Mouse (Mus musculus) naive thymus-derived CD4-positive, alpha-beta T cell, adult 5 months (primary cell): Measurements from ENCODE around the gene Trpt1. TPM values are rescaled to one million over a fixed set of nuclear protein-coding genes. Genes with fewer than 3 reads are reported as not detected.

ENCODE experiments used
- polyA plus RNA-seq: library from polyadenylated mRNA; unstranded; fragments of 100-300 nt; shearing (Covaris generic); gene quantifications from one replicate; pipeline ENCODE4 v1.2.1, GENCODE M21; 2017

Trpt1 gene
- 4.1 TPM for polyA plus RNA-seq

DNA sequence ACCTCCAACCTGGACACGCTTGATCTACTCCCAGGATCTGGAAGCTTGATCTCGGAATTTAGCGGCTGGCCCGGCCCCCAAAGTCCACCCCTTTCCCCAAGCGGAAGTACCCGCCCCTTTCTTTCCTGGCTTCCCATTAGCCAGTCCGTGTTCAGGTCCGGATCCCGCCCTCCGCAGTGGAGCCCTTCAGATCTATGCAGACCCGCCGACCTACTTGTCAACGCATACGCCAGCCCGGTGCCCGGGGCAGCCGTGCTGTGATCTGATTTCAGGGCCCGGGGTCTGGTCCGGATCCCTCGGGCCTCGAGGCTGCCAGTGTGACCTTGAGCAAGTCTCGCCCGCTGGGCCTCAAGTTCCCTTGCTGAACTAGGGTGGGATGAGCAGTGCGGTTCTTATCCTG is at the start of gene Trpt1, which contains the start of gene Nudt22:
Gene Trpt1 (plus strand): TSS at position 126 of the 400 bp plus-strand sequence.
Gene Nudt22 (minus strand): TSS at position 112 of the 400 bp plus-strand sequence.

GRCm38 (mm10) chr19:6974211-6975205 is 21.4 kb upstream of the Trpt1 start, which contains the start of gene Ppp1r14b:
Gene Ppp1r14b (plus strand): TSS chr19:6974968.

DNA sequence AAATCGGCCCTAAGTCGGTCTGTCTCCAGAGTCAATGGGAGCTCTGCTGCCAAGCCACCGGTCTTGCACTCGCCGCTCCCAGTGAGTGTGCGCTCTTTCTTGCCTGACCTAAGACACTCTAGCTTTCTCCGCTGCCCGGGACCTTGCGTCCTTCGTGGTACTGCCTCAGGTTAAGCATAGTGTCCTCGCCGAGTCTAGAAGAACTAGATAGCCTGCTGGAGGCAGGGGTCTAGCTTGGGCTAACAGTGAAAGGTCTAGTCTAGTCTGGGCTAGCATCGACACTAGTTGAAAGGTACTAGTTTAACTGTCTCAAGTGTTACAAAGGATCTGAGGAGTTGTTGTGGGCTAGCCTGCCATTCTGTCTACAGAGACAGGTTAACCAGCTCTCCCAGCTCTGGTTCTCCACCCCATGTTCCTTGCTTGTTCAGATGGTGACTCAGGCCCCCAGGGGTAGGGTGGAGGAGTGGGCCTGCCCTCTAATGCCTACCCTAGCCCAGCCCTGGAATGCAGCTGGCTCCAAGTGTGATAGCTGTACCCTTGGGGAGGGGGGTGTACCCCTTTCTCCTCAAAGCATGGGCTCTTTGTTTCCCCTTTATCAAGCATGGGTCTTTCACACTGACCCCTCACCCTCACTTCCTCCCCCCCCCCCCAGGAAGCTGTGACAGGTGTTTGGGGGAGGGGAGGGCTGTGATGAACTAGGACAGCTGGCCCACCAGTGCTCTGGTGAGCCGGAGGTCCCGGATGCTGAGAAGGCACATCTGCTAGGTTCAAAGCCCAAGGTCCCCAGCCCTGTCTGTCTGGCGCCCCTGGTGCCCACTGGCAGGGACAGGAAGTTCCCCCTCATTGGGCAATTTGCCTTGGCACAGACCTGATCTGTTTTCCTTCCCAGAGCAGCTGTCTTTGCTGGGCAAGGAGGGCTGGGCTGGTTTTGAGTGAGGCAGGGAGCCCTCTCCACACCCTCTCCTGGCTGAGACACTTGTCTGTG is 20.1 kb upstream of the Trpt1 start, which contains the start of gene Plcb3:
Gene Plcb3 (minus strand): TSS at position 934 of the 985 bp plus-strand sequence.

DNA sequence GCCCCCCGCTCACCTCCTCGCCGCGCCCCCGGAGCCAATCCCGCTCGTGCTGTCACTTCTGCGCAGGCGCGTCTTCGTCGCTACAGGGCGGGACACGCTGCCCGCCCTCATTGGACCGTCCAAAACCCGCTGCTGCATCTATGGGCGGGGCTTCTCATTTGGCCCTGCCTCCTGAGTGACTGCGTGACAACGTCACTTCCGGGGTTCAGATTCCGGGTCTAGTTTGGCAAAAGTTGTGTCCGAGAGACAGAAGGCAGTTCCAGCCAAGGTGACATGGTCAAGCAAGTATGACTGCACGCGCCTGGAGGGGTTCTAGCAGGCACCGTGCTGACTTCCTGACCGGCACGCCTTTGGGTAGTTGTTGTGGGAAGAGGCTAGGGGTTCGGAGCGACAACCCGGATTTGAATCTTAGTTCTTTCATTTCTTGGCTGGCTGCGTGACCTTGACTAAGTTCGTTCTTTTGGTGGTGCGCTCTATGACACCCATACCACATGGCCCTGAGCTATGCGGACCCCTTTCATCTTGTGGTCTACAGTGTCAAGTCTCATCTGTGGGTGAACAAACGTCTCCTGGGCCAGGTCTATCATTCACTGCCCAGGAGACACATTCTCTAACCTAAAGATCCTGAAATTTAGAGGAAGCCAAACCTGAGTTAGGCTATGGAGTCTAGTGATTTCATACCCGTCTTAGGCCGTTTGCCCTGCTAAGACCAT is 15.4 kb upstream of the Trpt1 start, which contains the start of gene Fkbp2:
Gene Fkbp2 (minus strand): TSS at position 121 of the 713 bp plus-strand sequence.

DNA sequence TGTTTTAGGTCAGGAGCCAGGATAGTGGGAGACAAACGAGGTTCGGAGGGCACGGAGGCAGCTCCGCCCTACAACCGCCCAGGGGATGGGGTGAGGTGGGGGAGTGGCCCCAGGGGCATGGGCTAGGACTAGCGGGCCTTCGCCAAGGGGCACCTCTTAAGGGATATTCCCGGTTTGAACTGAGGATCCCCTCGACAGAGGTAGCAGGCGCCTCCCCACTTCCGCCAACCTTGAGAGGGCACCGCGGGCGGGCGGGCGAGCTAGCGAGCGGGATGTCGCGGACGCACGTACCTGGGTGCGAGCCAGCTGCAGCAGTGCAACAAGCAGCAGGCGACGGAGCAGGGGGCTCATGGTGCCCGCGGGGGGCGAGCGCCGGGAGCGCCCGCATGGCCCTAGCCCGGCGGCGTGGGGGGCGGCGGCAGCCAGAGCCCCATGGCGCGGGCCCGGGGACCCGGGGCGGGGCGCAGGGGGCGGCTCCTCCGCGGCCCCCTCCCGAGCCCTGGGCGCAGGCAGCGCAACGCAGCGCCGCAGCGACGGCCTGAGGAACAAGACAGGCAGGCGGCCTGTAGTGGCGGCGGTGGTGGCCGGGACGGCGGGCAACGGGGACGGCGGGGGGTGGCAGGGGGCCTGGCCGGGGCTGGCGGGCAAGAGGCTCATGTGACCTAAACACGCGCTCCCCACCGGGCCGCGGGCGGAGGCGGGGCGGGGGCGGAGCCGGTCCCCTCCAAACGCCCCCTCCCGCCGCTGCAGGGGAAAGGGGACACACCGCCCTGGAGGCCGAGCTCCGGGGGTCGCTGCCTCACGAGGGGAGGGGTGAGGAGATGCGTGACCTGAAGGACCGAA is 8.6 kb upstream of the Trpt1 start, which contains the start of gene Vegfb:
Gene Vegfb (minus strand): TSS at position 591 of the 843 bp plus-strand sequence.

GRCm38 (mm10) chr19:6992011-6992858 is 3.7 kb upstream of the Trpt1 start, which contains the start of gene Dnajc4:
Gene Dnajc4 (minus strand): TSS chr19:6992572.

DNA sequence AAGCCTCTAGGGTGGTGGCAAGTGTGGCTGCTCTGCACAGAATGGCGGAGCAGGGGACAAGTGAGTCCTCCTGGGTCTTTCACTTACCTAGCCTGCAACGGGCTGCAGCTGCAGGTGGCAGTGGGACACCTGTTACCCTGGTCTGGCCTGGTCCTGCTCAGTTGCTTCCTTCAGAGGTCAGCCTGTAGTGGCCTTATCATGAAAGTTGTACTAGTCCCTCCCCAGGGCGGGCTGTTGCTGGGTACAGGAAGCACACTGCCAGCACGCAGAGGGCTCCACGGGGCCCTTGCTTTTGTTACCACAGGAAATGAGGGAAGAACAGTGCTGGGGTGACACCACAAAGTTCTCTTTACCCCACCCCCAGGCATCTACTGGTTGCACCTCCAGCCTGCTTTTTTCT is 23.3 kb downstream of the Trpt1 start, which contains the start of gene Fermt3:
Gene Fermt3 (minus strand): TSS at position 279 of the 400 bp plus-strand sequence.

DNA sequence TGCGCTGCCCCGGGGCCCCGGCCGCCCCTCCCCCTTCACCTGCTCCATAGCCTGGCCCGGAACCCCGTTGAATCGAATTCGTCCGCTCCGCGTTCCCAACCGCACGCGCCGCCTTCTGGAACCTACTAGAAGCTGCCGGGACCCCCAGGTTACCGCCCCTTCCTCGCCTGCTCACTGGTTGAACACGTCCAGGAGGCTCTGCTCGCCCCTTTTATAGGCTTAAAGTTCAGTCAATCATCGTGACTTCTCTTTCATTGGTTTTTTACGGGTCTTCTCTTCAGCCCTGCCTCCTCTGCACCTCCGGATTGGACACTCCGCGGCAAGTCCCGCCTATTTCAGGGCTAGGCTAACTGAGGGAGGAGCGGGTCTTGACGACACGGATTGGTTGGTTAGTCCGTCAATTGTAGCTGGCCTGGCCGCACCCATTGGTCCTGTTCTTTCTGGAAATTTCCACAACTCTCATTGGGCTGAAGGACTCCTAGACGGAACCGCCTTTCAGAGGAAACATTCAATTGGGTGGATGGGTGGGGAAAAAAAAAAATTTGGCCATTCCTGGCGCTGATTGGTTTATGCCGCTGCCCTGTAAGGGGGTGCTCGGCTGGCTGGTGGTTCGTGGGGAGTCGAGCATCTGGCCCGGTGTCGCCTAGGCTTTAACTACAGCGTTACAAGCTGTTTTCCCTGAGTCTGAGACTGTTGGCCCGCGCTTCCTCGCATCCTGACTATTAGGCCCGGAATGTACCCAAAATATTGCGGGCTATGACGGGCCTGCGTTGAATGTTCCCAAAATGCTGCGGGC is 44.1 kb downstream of the Trpt1 start, which contains the start of gene Stip1:
Gene Stip1 (minus strand): TSS at position 127 of the 796 bp plus-strand sequence.

Other genes with a start within 250 kb of the Trpt1 start
- gene Rps6ka4, start 155.5 kb upstream of the Trpt1 start, polyA plus RNA-seq: 27.2 TPM
- gene Ccdc88b, start 137.9 kb upstream of the Trpt1 start, polyA plus RNA-seq: 50.5 TPM
- 163 TPM for gene Trmt112, start 86.4 kb upstream of the Trpt1 start, polyA plus RNA-seq
- 141 TPM for gene Prdx5, start 86.0 kb upstream of the Trpt1 start, polyA plus RNA-seq
- 16.7 TPM for gene Esrra, start 74.3 kb upstream of the Trpt1 start, polyA plus RNA-seq
- not detected for gene Catsperz, start 70.8 kb upstream of the Trpt1 start, polyA plus RNA-seq
- not detected for gene Kcnk4, start 61.6 kb upstream of the Trpt1 start, polyA plus RNA-seq
- gene Bad, start 54.3 kb upstream of the Trpt1 start, polyA plus RNA-seq: 11.2 TPM
- 6.3 TPM for gene Gpr137, start 53.7 kb upstream of the Trpt1 start, polyA plus RNA-seq
- gene Ppp1r14b, start 21.2 kb upstream of the Trpt1 start, polyA plus RNA-seq: 131 TPM
- gene Plcb3, start 19.7 kb upstream of the Trpt1 start, polyA plus RNA-seq: 8.5 TPM
- 18.6 TPM for gene Fkbp2, start 15.6 kb upstream of the Trpt1 start, polyA plus RNA-seq
- 6.1 TPM for gene Vegfb, start 8.5 kb upstream of the Trpt1 start, polyA plus RNA-seq
- gene Dnajc4, start 3.6 kb upstream of the Trpt1 start, polyA plus RNA-seq: 36.2 TPM
- gene Nudt22, start within 50 bp of the Trpt1 start, polyA plus RNA-seq: 4.6 TPM
- gene Fermt3, start 23.3 kb downstream of the Trpt1 start, polyA plus RNA-seq: 241 TPM
- gene Stip1, start 43.8 kb downstream of the Trpt1 start, polyA plus RNA-seq: 197 TPM
- 34.3 TPM for gene Macrod1, start 60.7 kb downstream of the Trpt1 start, polyA plus RNA-seq
- not detected for gene Flrt1, start 109.6 kb downstream of the Trpt1 start, polyA plus RNA-seq
- 61.1 TPM for gene Otub1, start 210.2 kb downstream of the Trpt1 start, polyA plus RNA-seq
- gene Cox8a, start 221.5 kb downstream of the Trpt1 start, polyA plus RNA-seq: 377 TPM
- gene Naa40, start 245.1 kb downstream of the Trpt1 start, polyA plus RNA-seq: 34.3 TPM